Mouse (Mus musculus) gastrocnemius, postnatal 10 days (tissue): ENCODE measurements at regions not wholly inside any gene's neighbourhood (a gene's known extent, or its start where the extent isn't known, plus 50 kb on each side); places are given as distances from the start of the nearest gene placed in this dataset.
A peak's percentile ranks its signal among the peaks of the same experiment; 100 is the strongest.

Experiments
- DNase-seq: peaks from one replicate; pipeline ENCODE4 v3.0.0; 2021; ENCODE audit warnings: mixed read lengths

DNA sequence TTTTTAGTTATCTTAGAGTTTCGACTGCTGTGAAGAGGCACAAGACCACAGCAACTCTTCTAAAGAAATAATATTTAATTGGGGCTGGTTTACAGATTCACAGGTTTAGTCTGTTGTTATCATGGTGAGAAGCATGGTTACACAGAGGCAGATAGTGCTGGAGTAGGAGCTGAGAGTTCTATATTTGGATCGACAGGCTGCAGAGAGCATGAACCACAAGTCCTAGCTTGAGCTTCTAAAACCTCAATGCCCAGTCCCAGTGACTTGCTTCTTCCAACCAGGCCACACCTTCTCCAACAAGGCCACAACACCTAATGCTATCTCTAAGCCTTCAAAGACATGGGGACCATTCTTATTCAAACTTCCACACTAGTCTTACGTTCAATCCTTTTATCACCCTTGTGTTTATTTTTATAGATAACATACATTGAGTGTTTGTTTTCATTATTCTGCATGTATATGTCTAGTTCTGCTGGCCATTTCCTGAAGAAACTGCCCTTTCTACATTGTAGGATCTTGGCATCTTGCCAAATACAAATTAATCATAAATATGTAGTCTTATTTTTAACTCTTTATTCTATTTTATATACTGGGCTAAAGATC, 452.8 kb upstream of the Dmac1 start:
- no peak for DNase-seq

DNA sequence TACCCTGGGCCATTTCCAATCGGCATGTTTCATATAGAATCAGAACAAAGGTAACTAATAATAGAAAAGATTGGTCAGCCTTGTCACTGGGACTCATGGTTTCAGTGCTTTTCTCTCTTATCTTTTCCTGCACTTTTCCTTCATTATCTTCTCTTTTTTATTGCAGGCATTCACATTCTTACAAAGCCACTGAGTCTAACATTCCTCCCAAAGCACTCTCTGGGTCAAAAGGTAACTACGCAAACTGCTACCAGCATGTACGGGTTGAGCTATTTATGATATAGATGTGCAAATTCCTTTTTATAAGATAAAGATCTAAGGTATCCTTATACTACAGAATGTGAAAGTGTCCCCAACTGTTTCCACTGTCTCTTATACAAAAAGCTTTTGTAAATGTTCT, 436.5 kb upstream of the Dmac1 start:
- DNase-seq, result no peak

DNA sequence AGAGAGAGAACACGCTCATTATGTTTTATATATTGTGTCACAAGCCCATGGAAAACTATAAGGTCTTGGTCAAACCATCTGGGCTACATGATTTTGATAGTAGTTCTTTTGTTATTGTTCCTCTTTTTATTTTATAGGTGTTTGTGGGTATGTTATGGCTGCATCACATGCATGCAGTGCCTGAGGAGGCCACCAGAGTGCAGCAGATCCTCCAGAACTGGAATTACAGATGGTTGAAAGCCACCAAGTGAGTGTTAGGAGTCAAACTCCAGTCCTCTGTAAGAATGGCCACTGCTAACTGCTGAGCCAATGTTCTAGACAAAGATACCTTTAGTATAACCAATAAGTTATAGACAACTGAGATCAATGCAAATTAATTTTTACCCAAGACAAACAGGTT, 435.9 kb upstream of the Dmac1 start:
- no peak for DNase-seq

DNA sequence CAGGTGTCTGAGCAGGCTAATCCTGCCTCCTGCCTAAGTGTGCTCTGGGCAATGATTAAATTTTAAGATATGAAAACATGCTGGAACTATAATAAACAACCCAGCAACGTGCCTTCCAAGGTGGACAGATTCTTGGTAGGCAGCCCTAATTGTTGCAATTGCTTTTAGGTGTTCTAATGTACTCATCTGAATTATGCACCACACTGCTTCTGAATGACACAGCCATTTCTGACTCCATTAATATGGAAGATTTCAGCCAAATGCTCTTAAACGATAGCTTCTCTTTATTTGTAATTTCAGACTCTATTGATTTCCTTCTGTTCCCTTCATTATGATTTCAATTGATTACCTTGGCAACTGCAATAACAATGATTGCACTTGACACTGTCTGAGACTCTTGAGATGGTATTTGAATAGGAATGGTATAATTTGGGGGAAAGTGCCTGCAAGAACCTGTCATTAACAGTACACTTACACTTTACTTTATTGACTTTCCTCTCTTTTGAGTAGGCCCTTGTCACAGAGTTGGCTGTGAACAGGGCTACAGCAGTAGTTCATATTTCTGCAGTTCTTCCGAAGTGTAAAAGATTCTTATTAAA, 422.8 kb upstream of the Dmac1 start:
- no peak for DNase-seq

DNA sequence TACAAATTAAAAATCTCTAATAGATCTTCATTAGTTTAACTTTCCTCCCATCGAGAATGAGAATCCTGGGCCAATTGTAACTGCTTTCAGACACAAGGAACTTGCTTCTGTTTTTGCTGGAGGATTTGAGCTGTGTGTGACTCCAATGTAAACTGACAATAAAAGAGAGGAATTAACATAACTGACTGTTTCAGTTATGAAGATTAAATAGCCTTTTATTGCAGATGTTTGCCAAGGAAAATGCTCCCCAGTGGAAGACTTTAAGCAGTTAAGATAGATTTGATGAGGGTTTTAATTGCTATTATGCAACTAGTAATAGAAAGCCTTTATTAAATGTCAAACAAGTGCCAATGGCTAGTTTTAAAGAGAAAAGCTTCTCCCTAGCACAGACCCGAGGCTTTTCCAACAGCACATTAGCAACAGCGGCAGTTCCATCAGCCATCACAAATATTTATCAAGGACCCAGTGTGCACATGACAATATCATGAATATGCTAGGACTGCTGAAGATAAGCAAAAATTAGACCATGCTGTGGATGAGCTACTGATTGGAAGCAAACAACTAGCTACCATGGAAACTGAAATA, 398.6 kb upstream of the Dmac1 start:
- DNase-seq, result no peak

DNA sequence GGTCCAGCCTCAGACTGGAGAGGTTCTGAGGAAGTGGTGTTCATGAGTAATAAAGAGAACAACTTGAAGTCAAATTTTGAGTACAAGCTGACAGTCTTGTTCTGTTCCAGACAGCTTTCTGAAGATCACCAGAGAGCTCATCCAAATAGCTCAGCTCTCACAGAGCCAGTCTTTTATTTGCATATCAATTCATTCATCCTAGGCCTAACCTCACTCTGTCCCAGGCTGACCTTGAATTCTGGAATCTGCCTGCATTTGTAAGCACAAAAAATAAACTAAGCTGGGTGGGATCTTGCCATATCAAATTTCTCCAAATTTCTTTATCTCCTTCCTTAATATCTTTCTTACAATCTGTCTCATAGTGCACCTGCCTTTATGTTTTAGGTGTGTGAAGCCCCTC, 362.9 kb upstream of the Dmac1 start:
- no peak for DNase-seq

DNA sequence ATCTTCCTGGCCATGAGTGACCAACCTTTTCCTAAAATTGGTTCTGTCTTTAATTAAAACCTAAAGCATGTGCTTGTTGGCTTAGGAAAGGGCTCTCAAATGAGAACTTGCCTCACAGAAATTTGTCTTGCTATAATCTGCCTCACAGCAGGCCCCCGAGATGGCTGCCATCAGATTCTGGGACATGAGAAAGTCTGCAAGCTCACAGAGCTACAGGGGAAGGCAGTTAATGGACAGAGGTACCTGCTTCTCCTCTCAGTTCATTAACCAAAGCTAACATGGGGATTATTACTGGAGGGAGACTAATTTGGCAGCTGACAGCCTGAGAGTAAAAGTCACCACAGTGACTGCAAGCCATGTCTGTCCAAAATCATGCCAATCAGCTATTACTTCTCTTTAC, 358.5 kb upstream of the Dmac1 start:
- no peak for DNase-seq

DNA sequence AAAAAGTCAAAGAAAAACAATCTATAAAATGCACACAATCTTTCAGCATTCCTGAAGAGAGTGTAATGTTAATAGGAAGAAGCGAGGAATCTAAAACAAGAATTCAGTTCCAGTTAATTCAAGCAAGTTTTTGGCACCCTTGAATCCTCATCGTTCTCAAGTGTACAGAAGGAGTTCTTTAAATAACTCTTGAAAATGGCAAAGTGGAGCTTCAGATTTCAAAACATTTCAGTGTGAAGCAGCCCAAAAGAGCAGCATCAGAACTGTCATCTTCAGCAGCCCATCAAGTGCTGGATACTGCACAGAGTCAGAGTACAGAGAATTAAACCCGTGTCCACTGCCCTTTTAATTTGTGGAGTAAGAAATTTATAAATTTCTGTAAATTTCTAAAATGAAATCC, 311.8 kb upstream of the Dmac1 start:
- no peak for DNase-seq

DNA sequence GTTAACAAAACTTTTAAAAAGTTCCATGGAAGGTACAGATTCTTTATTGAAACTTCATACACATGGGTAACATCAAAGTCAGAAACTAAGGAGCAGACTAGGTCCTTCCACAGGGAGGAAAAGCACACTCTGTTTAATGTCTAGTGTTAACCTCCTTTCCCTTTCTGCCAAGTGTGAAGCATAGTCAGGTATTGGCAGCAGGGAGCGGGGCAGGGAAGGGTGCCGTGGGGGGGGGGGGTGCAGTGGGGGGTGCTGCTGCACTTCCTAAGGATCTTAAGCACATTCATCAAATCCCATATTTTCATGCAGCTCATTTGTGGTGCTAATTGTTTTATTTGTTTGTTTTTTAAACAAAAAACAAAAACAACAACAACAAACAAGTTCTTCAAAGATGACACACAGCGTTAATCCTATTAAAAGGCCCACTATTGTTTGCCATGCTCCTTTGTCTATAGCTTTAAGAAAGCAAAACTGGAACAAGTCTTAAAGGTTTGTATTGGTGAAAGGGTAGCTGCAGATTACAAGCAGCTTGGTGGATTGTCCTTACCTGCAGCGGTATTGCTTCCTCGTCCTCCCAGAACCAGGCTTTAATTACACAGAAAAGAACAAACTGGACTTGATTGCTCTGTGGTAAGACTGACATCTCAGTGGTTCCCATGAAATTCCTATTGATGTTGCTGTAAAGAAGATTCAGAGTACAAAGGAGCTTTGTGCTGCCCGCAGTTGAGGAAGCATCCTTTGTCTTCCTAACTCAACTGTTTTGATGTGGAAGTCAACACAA, 310.2 kb upstream of the Dmac1 start:
- DNase-seq, result no peak

DNA sequence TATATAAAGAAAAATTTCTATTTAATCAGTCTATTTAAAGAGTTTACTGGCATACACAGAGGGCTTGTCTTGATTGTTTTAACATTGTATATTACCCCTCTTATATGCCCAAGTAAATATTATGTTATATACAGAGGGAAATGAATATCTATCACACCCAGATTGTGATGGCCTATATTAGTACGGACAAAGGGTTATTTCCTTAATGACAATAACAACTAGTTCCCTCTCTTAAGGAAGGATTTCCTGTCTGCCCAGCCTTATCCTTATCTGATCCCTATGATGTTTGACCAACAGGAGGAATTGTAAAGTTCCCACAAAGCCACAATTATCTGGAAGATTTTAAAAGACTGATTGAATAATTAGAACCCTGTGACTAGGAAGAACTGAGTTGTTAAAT, 301.8 kb upstream of the Dmac1 start:
- DNase-seq, result no peak

DNA sequence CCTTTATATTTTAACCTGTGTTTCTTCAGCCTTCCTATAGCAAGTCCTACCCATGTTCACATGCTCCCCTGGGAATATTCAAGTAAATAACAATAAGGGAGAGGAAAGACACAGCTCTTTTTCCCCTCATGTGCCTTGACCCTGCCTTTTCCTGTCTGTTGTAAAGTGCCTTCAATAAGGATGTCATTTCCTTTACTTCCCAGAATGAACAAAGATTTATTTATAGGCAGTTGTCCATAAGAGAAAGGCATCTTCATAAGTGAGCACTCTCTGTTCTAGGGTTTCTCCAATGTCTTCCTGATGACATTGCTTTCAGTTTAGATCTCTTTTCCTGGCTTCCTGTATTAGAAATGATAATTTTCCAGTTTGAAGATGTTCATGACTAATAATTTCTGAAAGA, 294.5 kb upstream of the Dmac1 start:
- DNase-seq, result no peak

DNA sequence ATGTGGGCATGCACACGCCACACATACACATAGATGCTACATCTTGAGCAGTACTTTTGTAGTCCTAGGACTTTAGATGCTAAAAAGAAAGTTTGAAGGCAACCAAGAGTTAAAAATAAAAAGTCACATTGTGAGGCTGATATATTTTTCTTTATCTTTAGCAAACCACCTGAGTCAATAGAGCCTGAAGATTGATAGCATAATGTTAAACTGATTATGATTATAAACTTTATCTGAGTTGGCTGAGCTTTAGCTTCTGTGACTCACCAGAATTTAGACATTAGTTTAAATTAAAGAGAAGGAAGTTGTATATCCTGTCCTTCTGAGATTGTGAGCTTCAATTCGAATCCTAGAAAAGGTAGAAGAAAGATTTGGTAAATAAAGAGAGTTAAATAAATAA, 289.5 kb upstream of the Dmac1 start:
- DNase-seq, result no peak

DNA sequence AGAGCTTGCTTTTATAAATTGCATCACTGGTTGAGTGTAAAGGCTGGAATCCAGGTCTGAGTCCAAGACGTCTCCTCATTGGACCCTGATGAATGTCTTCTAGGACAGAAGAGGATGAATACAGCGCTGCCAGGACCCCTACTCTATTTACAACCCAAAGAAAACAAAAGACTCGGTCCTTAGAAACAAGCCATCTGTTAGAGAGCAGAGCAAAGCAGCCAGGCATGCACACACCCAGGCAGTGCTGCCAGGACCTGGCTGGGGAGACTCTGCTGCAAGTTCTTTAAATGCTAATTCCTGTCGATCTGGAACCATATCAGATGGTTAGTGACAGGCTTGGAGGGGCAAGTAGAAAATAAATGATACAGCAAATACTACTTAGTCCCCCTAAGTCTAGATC, 284.4 kb upstream of the Dmac1 start:
- no peak for DNase-seq

DNA sequence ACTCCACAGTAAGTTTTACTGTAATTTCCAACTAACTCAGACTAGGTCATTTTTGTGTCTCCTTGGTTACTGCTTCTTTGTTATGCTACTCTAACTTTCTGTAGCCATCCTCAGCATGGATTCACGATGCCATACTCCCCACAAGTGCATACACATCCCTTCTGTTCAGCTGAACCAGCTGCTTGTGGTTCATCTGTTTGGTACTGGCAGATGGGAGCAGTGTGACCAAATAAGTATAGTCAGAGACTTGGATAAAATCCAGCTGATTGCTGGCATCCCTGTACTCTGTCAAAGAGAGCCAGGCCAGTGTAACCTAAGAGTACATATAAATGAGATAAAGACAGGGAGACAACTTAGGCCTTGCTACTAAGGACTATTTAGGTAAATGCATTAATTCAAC, 283.7 kb upstream of the Dmac1 start:
- peak; percentile 3 for DNase-seq

DNA sequence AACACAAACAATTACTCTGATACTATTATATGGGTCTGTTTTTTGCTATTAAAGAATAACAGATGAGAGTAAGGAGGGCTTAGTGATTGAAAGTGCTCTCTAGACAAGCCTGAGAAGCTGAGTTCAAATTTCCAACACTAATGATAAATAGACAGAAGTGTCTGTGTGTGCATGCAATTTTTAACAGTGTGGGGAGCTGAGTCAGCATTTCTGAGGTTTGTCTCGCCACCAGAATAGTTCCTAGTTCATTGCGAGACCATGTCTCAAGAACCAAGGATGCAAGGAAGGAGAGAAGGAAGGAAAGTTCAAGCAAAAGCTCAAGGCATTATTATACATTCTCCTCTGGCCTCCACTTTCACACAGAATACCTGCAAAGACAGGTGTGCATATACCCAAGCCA, 259.7 kb upstream of the Dmac1 start:
- no peak for DNase-seq

DNA sequence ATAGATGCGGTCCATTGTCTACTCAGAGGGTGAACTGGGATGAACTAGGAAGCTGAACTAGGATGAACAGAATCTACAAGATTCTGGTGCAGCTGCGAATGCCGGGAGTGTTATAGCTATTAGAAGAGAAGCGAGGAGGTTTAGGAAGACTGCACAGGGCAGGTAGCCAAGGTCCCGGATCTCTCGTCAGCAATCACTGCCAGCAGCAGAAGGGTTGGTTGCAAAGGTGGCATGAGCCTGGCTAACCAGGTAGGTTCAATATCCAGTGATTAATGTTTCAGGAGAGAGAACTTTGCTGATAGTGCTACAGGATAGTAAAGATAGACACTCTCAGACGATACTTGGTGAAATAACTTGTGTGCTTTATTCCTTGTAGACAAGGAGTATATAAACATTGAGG, 257.0 kb upstream of the Dmac1 start:
- no peak for DNase-seq

DNA sequence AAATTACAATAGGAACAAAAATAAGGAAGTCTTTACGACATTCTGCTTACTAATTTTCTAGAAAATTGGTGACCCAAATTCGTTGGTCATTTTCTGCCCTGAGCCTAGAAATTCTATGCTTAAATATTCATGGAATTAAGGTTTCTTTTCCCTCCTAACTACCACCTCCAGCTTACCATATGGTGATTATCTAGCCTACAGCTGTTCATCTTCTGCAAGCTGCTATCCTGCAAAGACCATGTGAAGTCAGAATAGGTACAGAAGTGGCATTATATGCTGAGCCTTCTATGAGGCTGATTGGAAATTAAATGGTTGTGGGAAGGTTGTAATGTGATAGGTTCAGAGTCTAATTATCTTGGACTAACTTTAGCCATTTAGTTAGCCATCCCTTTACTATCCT, 251.5 kb upstream of the Dmac1 start:
- no peak for DNase-seq

DNA sequence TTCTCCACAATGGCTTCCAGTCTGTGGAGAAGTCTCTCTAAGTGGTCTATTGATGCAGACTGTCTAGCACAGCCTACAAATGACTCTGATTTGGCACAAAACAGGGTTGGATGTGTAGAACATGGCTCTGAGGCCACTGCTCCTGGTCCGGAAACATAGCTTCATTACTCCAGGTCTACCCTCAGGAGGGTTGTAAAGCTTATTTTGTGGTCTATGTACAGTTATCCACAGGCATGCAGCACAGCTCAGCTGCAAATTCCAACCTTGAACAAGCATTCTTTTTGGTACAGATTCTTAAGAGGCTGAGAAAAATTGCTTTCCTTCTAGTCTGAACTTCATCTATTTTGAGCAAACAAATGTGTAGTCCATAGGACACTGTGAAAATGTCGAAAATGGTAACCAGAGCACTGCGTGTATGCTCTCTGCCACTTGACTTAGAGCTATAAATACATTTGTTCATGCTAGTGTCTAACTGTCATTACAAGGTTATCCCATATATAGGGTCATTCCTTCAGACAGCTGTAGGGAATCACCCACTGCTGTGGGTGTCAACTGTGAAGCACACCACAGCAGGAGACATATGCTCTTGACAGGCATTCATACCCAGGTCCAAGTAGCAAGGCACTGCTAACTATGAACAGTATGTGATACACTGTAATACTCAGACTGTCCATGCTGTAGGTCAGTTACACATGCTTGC, 239.5 kb upstream of the Dmac1 start:
- no peak for DNase-seq
